In the genomic region with DNA sequence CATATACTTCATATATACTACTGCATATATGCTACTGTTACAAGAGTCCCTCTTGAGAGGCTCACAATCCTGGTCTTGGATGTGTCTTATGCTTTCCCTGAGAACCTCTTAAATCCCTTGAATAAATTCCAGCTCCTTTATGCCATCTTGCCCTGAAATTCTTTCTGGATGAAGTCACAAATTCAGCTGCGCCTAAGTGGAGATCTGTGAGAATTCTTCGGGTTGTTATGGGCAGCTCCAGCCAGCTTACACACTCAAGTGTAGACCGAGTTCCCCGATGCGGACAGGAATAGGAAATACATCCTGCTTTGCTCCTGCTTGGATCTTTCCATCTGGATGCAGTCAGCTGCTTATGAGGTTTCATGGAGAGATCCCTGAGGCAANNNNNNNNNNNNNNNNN, we compare ENCODE assay signal across 17 mouse cellular contexts. TPM values are rescaled to one million over a fixed set of nuclear protein-coding genes. Genes with fewer than 3 reads are reported as not detected.
A peak's percentile ranks its signal among the peaks of the same experiment; 100 is the strongest.
DNase-seq lines count a peak whose midpoint lies in the region; ATAC-seq lines count a peak whose summit lies in the region.
"Had no signal": no experiment of that assay in that cellular context is flagged by ENCODE, and none has a peak within 500 bp of the region (broad histone marks: within the 10 kb centered on the region; RNA-seq: fewer than 3 reads in every experiment).

No protein-coding gene starts in this region.

- H3K4me2 ChIP-seq in intestine, embryonic 14.5 days (ENCODE audit: low read length), result no peak overlapping the region
- H3K4me2 ChIP-seq in intestine, embryonic 15.5 days (replicated peaks), result no peak overlapping the region
- H3K4me2 ChIP-seq in lung, embryonic 15.5 days, result no peak overlapping the region
- H3K4me2 ChIP-seq: heart, embryonic 15.5 days; hindbrain, embryonic 15.5 days had no signal

- no peaks in the 10 kb centered on the region for H3K36me3 ChIP-seq in intestine, embryonic 14.5 days (ENCODE audit: control insufficient read depth, insufficient read depth, low read length)
- no peaks in the 10 kb centered on the region for H3K36me3 ChIP-seq in intestine, embryonic 15.5 days
- no peaks in the 10 kb centered on the region for H3K36me3 ChIP-seq in lung, embryonic 15.5 days
- H3K36me3 ChIP-seq: heart, embryonic 15.5 days; hindbrain, embryonic 15.5 days had no signal

- H3K4me1 ChIP-seq in intestine, embryonic 14.5 days (replicated peaks; ENCODE audit: control insufficient read depth, insufficient read depth, low read length), result no peaks in the 10 kb centered on the region
- H3K4me1 ChIP-seq in intestine, embryonic 15.5 days (replicated peaks), result no peaks in the 10 kb centered on the region
- 0 out of 2 replicates have a peak, but pooled peaks cover 7% of the 10 kb centered on the region for H3K4me1 ChIP-seq in lung, embryonic 15.5 days
- H3K4me1 ChIP-seq: heart, embryonic 15.5 days; hindbrain, embryonic 15.5 days; megakaryocyte, embryonic 14.5 days had no signal

- no peak for ATAC-seq in intestine, embryonic 14.5 days (replicated peaks; ENCODE audit: low FRiP score, low TSS enrichment, low read depth)
- no peak for ATAC-seq in intestine, embryonic 15.5 days
- peak; percentile 58; the same call in 1 of the 2 replicates for ATAC-seq in lung, embryonic 15.5 days (ENCODE audit: borderline replicate concordance, extremely low read depth, low FRiP score, low TSS enrichment)

- 19% methylated on average over 5 of the region's 5 CpGs for WGBS in intestine, embryonic 14.5 days
- 30% methylated on average over 5 of the region's 5 CpGs for WGBS in intestine, embryonic 15.5 days
- WGBS in lung, embryonic 15.5 days, result 17% methylated on average over 5 of the region's 5 CpGs

- H3K9ac ChIP-seq in intestine, embryonic 14.5 days (ENCODE audit: low read length), result no peak overlapping the region
- no peak overlapping the region for H3K9ac ChIP-seq in intestine, embryonic 15.5 days
- no peak overlapping the region for H3K9ac ChIP-seq in lung, embryonic 15.5 days
- H3K9ac ChIP-seq: heart, embryonic 15.5 days; hindbrain, embryonic 15.5 days had no signal

- DNase-seq in intestine, embryonic 14.5 days (ENCODE audit: low spot score), result no peak
- DNase-seq in Muller cell, postnatal 12 days (ENCODE audit: inconsistent ontology term), result peak; percentile 77
- peak; percentile 27 for DNase-seq in embryo, embryonic 11 days
- no peak for DNase-seq in layer of hippocampus, postnatal 25 days (ENCODE audit: extremely low spot score in 1 of 2, low spot score in 1 of 2)
- DNase-seq in adrenal gland, postnatal 25 days, result no peak
- no peak for DNase-seq in spleen, postnatal 10 days (ENCODE audit: low spot score in 2 of 2)
- DNase-seq: liver; right cerebral cortex, postnatal 14 days had no signal

- peak overlapping the region; percentile 16; the same call in 1 of the 2 replicates for H3K27ac ChIP-seq in intestine, embryonic 14.5 days (ENCODE audit: low read depth)
- H3K27ac ChIP-seq in intestine, embryonic 15.5 days, result no peak overlapping the region
- H3K27ac ChIP-seq in lung, embryonic 15.5 days, result peak overlapping the region; percentile 73
- H3K27ac ChIP-seq: heart, embryonic 15.5 days; hindbrain, embryonic 15.5 days had no signal

- no peaks in the 10 kb centered on the region for H3K9me3 ChIP-seq in intestine, embryonic 14.5 days (ENCODE audit: control insufficient read depth, low read length)
- H3K9me3 ChIP-seq in intestine, embryonic 15.5 days, result no peaks in the 10 kb centered on the region
- no peaks in the 10 kb centered on the region for H3K9me3 ChIP-seq in lung, embryonic 15.5 days
- H3K9me3 ChIP-seq: heart, embryonic 15.5 days; hindbrain, embryonic 15.5 days; megakaryocyte, embryonic 14.5 days had no signal

- no peak overlapping the region for H3K4me3 ChIP-seq in intestine, embryonic 14.5 days (ENCODE audit: low read depth, low read length)
- no peak overlapping the region for H3K4me3 ChIP-seq in intestine, embryonic 15.5 days (replicated peaks)
- no peak overlapping the region for H3K4me3 ChIP-seq in lung, embryonic 15.5 days
- H3K4me3 ChIP-seq: heart, embryonic 15.5 days; hindbrain, embryonic 15.5 days; megakaryocyte, embryonic 14.5 days had no signal

- H3K27me3 ChIP-seq in intestine, embryonic 14.5 days (replicated peaks; ENCODE audit: control insufficient read depth, insufficient read depth, low read length), result no peaks in the 10 kb centered on the region
- no peaks in the 10 kb centered on the region for H3K27me3 ChIP-seq in intestine, embryonic 15.5 days (replicated peaks)
- H3K27me3 ChIP-seq in lung, embryonic 15.5 days, result no peaks in the 10 kb centered on the region
- H3K27me3 ChIP-seq: hindbrain, embryonic 15.5 days had no signal

RNA-seq across cellular contexts. Expression of gene S100z, which starts 6.1 kb away (rescaled TPM):
- polyA plus RNA-seq in intestine, embryonic 14.5 days (2014; fragmentation: Nextera tagmentation; extraction: Ambion mirVana), result not detected in 2 replicates
- 0.43 and 0.51 TPM in 2 replicates for polyA plus RNA-seq in intestine, embryonic 15.5 days (2015; fragmentation: Nextera tagmentation; extraction: Ambion mirVana)
- not detected in 2 replicates for polyA plus RNA-seq in lung, embryonic 15.5 days (2015; fragmentation: Nextera tagmentation; extraction: Ambion mirVana)
- not detected for total RNA-seq in layer of hippocampus, postnatal 25 days (2021)
- not detected in 2 replicates for total RNA-seq in adrenal gland, postnatal 25 days (2021)
- total RNA-seq: CH12.LX; layer of hippocampus, adult 8-10 months had no signal
- polyA plus RNA-seq: cortical plate, adult 2 months; heart, embryonic 15.5 days; hindbrain, embryonic 15.5 days; neural tube, embryonic 14.5 days had no signal

RNA-seq across cellular contexts. Expression of gene Crhbp, which starts 39.9 kb away (rescaled TPM):
- 0.16 and 0.24 TPM in 2 replicates for polyA plus RNA-seq in intestine, embryonic 14.5 days (2014; fragmentation: Nextera tagmentation; extraction: Ambion mirVana)
- 0.15 and 0.24 TPM in 2 replicates for polyA plus RNA-seq in intestine, embryonic 15.5 days (2015; fragmentation: Nextera tagmentation; extraction: Ambion mirVana)
- 0.11 TPM in 1 of 2 replicates, not detected in the other for polyA plus RNA-seq in lung, embryonic 15.5 days (2015; fragmentation: Nextera tagmentation; extraction: Ambion mirVana)
- 10 to 100 TPM; 19.7 to 23.1 TPM for total RNA-seq in layer of hippocampus, postnatal 25 days (2021)
- total RNA-seq in adrenal gland, postnatal 25 days (2021), result not detected in 2 replicates
- total RNA-seq: CH12.LX had no signal

RNA-seq across cellular contexts. Expression of gene F2rl1, which starts 40.4 kb away (rescaled TPM):
- 14.2 and 14.3 TPM in 2 replicates for polyA plus RNA-seq in intestine, embryonic 14.5 days (2014; fragmentation: Nextera tagmentation; extraction: Ambion mirVana)
- polyA plus RNA-seq in intestine, embryonic 15.5 days (2015; fragmentation: Nextera tagmentation; extraction: Ambion mirVana), result 15.3 and 15.5 TPM in 2 replicates
- 4.3 and 4.5 TPM in 2 replicates for polyA plus RNA-seq in lung, embryonic 15.5 days (2015; fragmentation: Nextera tagmentation; extraction: Ambion mirVana)
- under 1 TPM; 0.12 to 0.22 TPM for total RNA-seq in layer of hippocampus, postnatal 25 days (2021)
- total RNA-seq in adrenal gland, postnatal 25 days (2021), result 0.12 TPM in 1 of 2 replicates, not detected in the other
- total RNA-seq: CH12.LX had no signal
- polyA plus RNA-seq: hindbrain, embryonic 15.5 days; neural tube, embryonic 14.5 days had no signal

Comparison
In these comparisons a context has a peak if more than half of its experiments do, and no peak if none do; other contexts are left out.
1. DNase-seq: peak in Muller cell, postnatal 12 days (single experiment) and embryo, embryonic 11 days (single experiment); none in intestine, embryonic 14.5 days (single experiment), layer of hippocampus, postnatal 25 days (0 of 2), adrenal gland, postnatal 25 days (single experiment) and spleen, postnatal 10 days (0 of 2).